Mouse (Mus musculus) liver, adult 2 months (tissue): Measurements from ENCODE around the gene Cuedc1. TPM values are rescaled to one million over a fixed set of nuclear protein-coding genes. Genes with fewer than 3 reads are reported as not detected.

Experiments
- DNase-seq: peaks from one replicate; pipeline ENCODE4 v3.0.0-alpha.2; 2011; ENCODE audit warnings: low read depth, low spot score; ENCODE audit errors: extremely low read depth
- H3K27ac ChIP-seq: fragments of 200-500 bp; replicated peaks from 2 replicates; pipeline ENCODE4 v1.5.1; 2012; ENCODE audit warnings: low read depth, mild to moderate bottlenecking, control low read depth, inconsistent platforms, low read length; ENCODE audit not compliant: insufficient read depth
- H3K27me3 ChIP-seq: fragments of 200-500 bp; 2 replicates; pipeline ENCODE4 v1.6.1; 2012; ENCODE audit warnings: mild to moderate bottlenecking, moderate library complexity, low read length, inconsistent platforms; ENCODE audit not compliant: control insufficient read depth, insufficient read depth
- H3K36me3 ChIP-seq: fragments of 200-500 bp; 2 replicates; pipeline ENCODE4 v1.6.1; 2012; ENCODE audit warnings: low read length, inconsistent platforms; ENCODE audit not compliant: control insufficient read depth, insufficient read depth
- H3K4me1 ChIP-seq: fragments of 200-500 bp; 2 replicates; pipeline ENCODE4 v1.6.1; 2011; ENCODE audit warnings: low read length; ENCODE audit not compliant: control insufficient read depth, insufficient read depth
- H3K4me3 ChIP-seq: fragments of 200-500 bp; 2 replicates; pipeline ENCODE4 v1.5.1; 2011; ENCODE audit warnings: low read depth, mild to moderate bottlenecking, control low read depth, low read length, moderate library complexity; ENCODE audit not compliant: insufficient read depth
- H3K79me2 ChIP-seq: fragments of 200-500 bp; 2 replicates; pipeline ENCODE4 v1.6.1; 2012; ENCODE audit warnings: inconsistent platforms, mild to moderate bottlenecking, low read length, moderate library complexity; ENCODE audit not compliant: control insufficient read depth, insufficient read depth
- H3K9ac ChIP-seq: fragments of 200-500 bp; 2 replicates; pipeline ENCODE4 v1.6.1; 2012; ENCODE audit warnings: low read depth, mild to moderate bottlenecking, control low read depth, inconsistent platforms, low read length
- CTCF ChIP-seq: fragments of 200-500 bp; IDR thresholded peaks from 2 replicates; pipeline ENCODE4 v1.5.1; 2011; ENCODE audit warnings: low read depth, low read length, control low read depth
- POLR2A ChIP-seq: fragments of 200-500 bp; IDR thresholded peaks from 2 replicates; pipeline ENCODE4 v1.6.1; 2011; ENCODE audit warnings: low read length, control low read depth; ENCODE audit not compliant: insufficient read depth; ENCODE audit errors: extremely low read depth
- WGBS: fragments of 180-500 bp; shearing (Covaris S2); methylation state at CpG from one replicate; pipeline ENCODE4 v1.1.7; 2018; 5-methylcytosine and 5-hydroxymethylcytosine counted together
- polyA plus RNA-seq: library from polyadenylated mRNA; depleted of rRNA; stranded (reverse); fragments of >200 nt; gene quantifications from 2 replicates; pipeline ENCODE4 v1.2.3, GENCODE M21; 2012
- total RNA-seq: library from RNA; depleted of rRNA; stranded (reverse); fragments of >200 nt; gene quantifications from 2 replicates; pipeline ENCODE4 v1.2.3, GENCODE M21; 2014

Cuedc1 gene
- total and polyA plus RNA-seq, 2 experiments, result 1.5 to 1.7 TPM

DNA sequence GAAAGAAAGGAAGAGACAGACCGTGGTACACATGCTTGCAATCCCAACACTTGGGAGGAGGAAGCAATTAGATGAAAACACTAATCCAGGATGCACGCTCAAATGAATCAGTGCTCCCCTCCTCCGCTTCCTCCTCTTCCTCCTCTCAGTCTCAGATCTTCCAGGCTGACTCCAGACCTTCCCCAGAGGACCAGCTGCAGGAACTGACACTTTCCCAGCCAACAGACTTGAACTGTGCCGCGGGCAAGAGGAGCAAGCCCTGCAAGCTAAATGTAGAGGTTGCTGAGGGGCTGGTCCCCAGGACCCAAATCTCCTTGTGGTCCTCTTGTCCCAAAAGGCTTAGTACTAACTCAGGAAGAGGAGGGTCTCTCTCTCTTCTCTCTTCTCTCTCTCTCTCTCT is 8.7 kb upstream of the Cuedc1 start:
- WGBS, result 75% methylated on average over 5 of the region's 5 CpGs
- no peak overlapping the region for H3K27ac ChIP-seq
- TF ChIP-seq POLR2A, result no peak
- TF ChIP-seq CTCF, result no peak
- H3K9ac ChIP-seq, result no peak overlapping the region
- H3K79me2 ChIP-seq, result no peaks in the 10 kb centered on the region
- peaks cover 2% of the 10 kb centered on the region; the same call in 1 of the 2 replicates for H3K4me1 ChIP-seq
- H3K36me3 ChIP-seq, result no peaks in the 10 kb centered on the region
- no peak overlapping the region for H3K4me3 ChIP-seq
- no peak for DNase-seq
- H3K27me3 ChIP-seq, result no peaks in the 10 kb centered on the region

DNA sequence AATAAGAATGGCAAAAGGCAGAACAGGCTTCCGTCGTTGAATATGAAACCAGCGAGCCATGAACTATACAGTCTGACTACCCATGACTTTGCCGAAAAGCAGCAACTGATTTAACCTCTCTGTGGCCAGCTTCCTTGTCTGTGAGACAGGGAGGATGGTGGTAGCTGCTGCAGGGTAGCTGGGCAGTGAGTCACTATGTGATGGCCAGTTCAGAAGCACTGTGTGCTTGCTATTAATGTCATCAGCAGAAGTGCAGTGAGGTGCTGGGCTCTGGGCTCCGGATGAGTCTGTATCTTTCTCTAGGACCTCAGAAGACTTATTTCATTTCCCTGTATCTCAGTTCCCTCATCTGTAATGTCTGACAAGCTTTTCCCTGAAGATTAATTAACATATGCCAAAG is 7.6 kb upstream of the Cuedc1 start:
- TF ChIP-seq CTCF (no peak), POLR2A (no peak)
- Histone ChIP-seq H3K79me2 (no peaks in the 10 kb centered on the region), H3K27me3 (no peaks in the 10 kb centered on the region), H3K36me3 (no peaks in the 10 kb centered on the region), H3K4me3 (no peak overlapping the region), H3K27ac (no peak overlapping the region), H3K9ac (no peak overlapping the region), H3K4me1 (peaks cover 2% of the 10 kb centered on the region; the same call in 1 of the 2 replicates)
- WGBS, result 78% methylated on average over 5 of the region's 5 CpGs
- DNase-seq, result no peak

DNA sequence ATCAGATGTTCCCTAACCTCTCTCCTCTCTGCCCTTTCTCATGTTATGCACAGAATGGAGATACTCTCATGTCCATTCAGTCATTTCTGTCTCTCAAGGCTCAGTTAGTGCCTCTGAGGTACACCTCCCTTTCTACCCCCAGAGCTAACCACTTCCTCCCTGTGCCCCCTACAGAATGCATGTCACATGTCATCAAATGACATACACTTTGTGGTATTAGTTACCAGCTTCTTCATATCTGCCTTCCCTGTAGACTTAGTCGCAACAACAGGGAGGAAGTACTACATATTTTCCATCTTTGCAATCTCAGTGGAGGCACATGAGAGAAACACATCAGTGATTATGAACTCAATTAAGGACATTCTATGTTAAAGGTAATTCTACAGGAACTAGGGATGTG is 5.9 kb upstream of the Cuedc1 start:
- no peak for DNase-seq
- no peaks in the 10 kb centered on the region for H3K27me3 ChIP-seq
- no peak overlapping the region for H3K4me3 ChIP-seq
- H3K9ac ChIP-seq, result no peak overlapping the region
- 86% methylated on average over 1 of the region's 1 CpGs for WGBS
- no peak for TF ChIP-seq CTCF
- no peaks in the 10 kb centered on the region for H3K79me2 ChIP-seq
- H3K36me3 ChIP-seq, result no peaks in the 10 kb centered on the region
- no peak overlapping the region for H3K27ac ChIP-seq
- no peaks in the 10 kb centered on the region for H3K4me1 ChIP-seq

DNA sequence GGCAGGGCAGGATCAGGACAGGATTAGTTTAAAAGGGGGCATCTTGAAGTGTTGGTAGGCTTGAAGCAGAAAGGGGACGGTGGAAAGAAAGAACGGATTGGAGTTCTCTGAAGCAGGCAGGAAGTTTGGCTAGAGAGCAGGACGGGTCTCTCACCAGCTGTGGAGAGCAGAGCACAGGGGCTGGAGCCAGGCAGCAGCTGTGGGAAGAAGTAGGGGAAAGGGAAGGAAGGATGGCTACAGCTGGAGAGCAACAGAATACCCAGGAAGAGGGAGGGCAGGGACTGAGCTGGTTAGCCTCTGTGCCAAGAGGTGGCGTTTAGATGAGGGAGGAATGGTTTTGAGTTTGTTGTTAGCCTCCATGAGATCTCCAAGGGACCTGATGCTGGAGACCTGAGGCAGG is 685 bp upstream of the Cuedc1 start:
- Histone ChIP-seq H3K27me3 (peaks cover 2% of the 10 kb centered on the region; the same call in 1 of the 2 replicates), H3K9ac (no peak overlapping the region), H3K4me1 (0 out of 2 replicates have a peak, but pooled peaks cover 2% of the 10 kb centered on the region), H3K4me3 (no peak overlapping the region), H3K27ac (0 out of 2 replicates have a peak overlapping the region, but pooled peaks have one; percentile 32), H3K79me2 (no peaks in the 10 kb centered on the region), H3K36me3 (no peaks in the 10 kb centered on the region)
- WGBS, result 44% methylated on average over 4 of the region's 4 CpGs
- DNase-seq, result no peak
- no peak for TF ChIP-seq CTCF
- no peak for TF ChIP-seq POLR2A

DNA sequence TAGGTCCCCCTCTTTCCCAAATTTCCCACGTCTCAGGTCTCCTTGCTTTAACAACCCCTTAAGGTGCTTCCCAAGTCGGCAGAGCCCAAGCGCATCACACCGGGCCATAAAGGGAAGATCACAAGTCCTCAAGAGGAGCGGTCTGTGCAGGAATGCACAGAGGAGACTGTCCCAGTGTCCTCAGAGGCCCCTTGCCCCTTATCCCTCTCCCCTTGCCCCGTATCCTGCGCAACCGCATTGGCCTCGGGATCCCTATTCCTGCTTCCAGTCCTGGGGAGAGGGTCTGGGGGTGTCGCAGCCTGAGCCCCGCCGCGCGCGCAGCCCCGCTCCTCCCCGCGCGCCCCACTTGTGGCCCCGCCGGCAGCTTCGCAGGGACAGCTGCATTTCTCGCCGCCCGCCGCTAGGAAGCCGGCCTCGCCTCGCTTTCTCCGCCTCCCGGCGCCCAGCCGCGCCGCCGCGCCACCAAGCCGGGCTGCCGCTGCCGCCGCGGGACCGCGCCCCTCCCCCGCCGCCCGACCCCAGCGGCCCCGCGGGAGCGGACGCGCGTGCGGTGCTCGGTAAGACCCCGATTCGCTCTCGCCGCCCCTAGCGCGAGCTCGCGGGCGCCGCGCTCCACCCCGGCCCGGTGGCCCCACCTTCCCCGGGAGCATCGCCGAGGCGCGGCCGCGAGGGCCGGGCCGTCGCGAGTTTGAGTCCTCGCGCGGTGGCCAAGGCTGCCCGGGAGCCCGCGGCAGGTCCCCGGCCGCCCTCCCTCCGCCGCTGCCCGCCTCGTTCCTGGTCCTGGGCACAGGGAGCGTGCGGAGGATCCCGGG is 1.1 kb downstream of the Cuedc1 start:
- Histone ChIP-seq H3K36me3 (no peaks in the 10 kb centered on the region), H3K79me2 (no peaks in the 10 kb centered on the region), H3K4me1 (0 out of 2 replicates have a peak, but pooled peaks cover 2% of the 10 kb centered on the region), H3K27ac (peak overlapping the region; percentile 28), H3K4me3 (peak overlapping the region; percentile 69), H3K9ac (peak overlapping the region; percentile 86), H3K27me3 (peaks cover 2% of the 10 kb centered on the region; the same call in 1 of the 2 replicates)
- DNase-seq, result no peak
- WGBS, result 2% methylated on average over 94 of the region's 95 CpGs
- TF ChIP-seq CTCF, result peak; percentile 55
- TF ChIP-seq POLR2A, result no peak

DNA sequence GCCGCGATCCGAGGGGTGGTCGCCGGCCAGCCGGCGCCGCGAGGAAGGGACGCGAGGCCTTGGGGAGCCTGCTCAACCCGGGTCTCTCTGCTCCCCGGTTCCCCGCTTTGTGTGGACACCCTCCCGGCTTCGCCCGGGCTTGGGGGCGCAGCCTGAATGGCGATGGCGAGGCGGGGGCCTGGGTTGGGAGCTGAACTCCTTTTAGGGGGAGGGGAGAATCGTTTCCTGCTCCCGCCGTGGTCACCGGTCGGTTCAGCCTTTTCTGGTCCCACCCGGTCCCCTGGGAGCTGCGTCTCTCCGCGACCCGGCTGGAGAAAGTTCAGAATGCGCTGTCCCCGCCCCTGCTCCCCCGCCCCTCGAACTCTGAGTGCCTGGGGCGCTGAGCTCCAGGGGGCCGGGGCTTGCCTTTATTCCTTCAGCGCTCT is 1.8 kb downstream of the Cuedc1 start:
- no peaks in the 10 kb centered on the region for H3K79me2 ChIP-seq
- H3K9ac ChIP-seq, result peak overlapping the region; percentile 86
- H3K27ac ChIP-seq, result peak overlapping the region; percentile 28; the same call in 1 of the 2 replicates
- WGBS, result 6% methylated on average over 38 of the region's 38 CpGs
- TF ChIP-seq CTCF, result no peak
- no peak for TF ChIP-seq POLR2A
- peak overlapping the region; percentile 69 for H3K4me3 ChIP-seq
- no peak for DNase-seq
- H3K4me1 ChIP-seq, result 0 out of 2 replicates have a peak, but pooled peaks cover 2% of the 10 kb centered on the region
- peaks cover 2% of the 10 kb centered on the region; the same call in 1 of the 2 replicates for H3K27me3 ChIP-seq
- H3K36me3 ChIP-seq, result no peaks in the 10 kb centered on the region
